Comparison of ENCODE assay signal across 18 mouse cellular contexts in the genomic region with DNA sequence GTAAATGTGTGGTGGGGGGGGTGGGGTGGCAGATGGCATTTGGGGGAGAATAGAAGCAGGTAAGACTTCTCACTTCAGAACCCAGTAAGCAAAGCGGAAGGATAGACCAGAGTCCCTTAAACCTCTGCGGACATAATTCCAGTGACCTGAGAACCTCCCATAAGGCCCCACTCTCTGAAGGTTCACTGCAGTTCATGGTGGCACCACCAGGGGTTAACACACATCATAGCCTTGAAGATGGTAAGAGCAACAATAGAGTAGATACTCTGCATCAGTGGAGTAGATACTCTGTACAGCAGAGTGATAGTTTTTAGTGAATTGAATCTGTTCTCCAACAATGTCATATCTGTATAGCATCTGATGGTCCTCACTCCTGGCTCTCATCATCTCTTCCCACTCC. TPM values are rescaled to one million over a fixed set of nuclear protein-coding genes. Genes with fewer than 3 reads are reported as not detected.
DNase-seq lines count a peak whose midpoint lies in the region; ATAC-seq and TF ChIP-seq lines count a peak whose summit lies in the region.
"Had no signal": no experiment of that assay in that cellular context is flagged by ENCODE, and none has a peak within 500 bp of the region (broad histone marks: within the 10 kb centered on the region; RNA-seq: fewer than 3 reads in every experiment).

No protein-coding gene starts in this region.

- no peak overlapping the region for H3K4me2 ChIP-seq in heart, postnatal 0 days (ENCODE audit: low read depth, low read length)
- H3K4me2 ChIP-seq in midbrain, postnatal 0 days (ENCODE audit: low read depth, low read length, poor library complexity, severe bottlenecking) = no peak overlapping the region
- H3K4me2 ChIP-seq in midbrain, embryonic 15.5 days = no peak overlapping the region
- H3K4me2 ChIP-seq: heart, embryonic 12.5 days; hindbrain, embryonic 14.5 days; limb, embryonic 13.5 days; midbrain, embryonic 11.5 days had no signal

- DNase-seq in heart, postnatal 0 days (ENCODE audit: low spot score) = no peak
- DNase-seq in heart, adult 9 months (ENCODE audit: low spot score in 2 of 2) = no peak
- DNase-seq in midbrain, postnatal 0 days (ENCODE audit: low spot score) = no peak
- peak; percentile 61 for DNase-seq in ES-CJ7 (ENCODE audit: low read depth, low spot score)
- peak; percentile 46 for DNase-seq in naive thymus-derived CD4-positive, alpha-beta T cell, adult 2 months (ENCODE audit: low read depth)
- DNase-seq in layer of hippocampus, postnatal 14 days (ENCODE audit: low spot score in 2 of 2) = no peak
- DNase-seq in ovary, postnatal 36 days (ENCODE audit: low spot score) = no peak
- DNase-seq: cerebellum, adult 9-10 months; kidney, postnatal 10 days; layer of hippocampus, postnatal 36 days; lung, postnatal 10 days had no signal

- WGBS in heart, postnatal 0 days = 92% methylated on average over 2 of the region's 2 CpGs
- 93% methylated on average over 2 of the region's 2 CpGs for WGBS in midbrain, postnatal 0 days
- WGBS in midbrain, embryonic 15.5 days = 94% methylated on average over 2 of the region's 2 CpGs

- no peak for TF ChIP-seq EP300 in heart, postnatal 0 days (IDR thresholded peaks at IDR 0.05; ENCODE audit: low read depth)

- no peak for ATAC-seq in heart, postnatal 0 days (ENCODE audit: insufficient read depth, low read depth)
- ATAC-seq in midbrain, postnatal 0 days (ENCODE audit: low FRiP score) = no peak
- ATAC-seq in midbrain, embryonic 15.5 days (replicated peaks) = no peak

- no peaks in the 10 kb centered on the region for H3K9me3 ChIP-seq in heart, postnatal 0 days (replicated peaks; ENCODE audit: control insufficient read depth, low read length)
- H3K9me3 ChIP-seq in midbrain, postnatal 0 days (ENCODE audit: low read length) = no peaks in the 10 kb centered on the region
- no peaks in the 10 kb centered on the region for H3K9me3 ChIP-seq in midbrain, embryonic 15.5 days
- H3K9me3 ChIP-seq: heart, embryonic 12.5 days; limb, embryonic 13.5 days had no signal

- peaks cover 21% of the 10 kb centered on the region for H3K4me1 ChIP-seq in heart, postnatal 0 days (ENCODE audit: control insufficient read depth, insufficient read depth)
- H3K4me1 ChIP-seq in midbrain, postnatal 0 days (ENCODE audit: insufficient read depth, low read length) = peaks cover 9% of the 10 kb centered on the region; the same call in 1 of the 2 replicates
- peaks cover 18% of the 10 kb centered on the region for H3K4me1 ChIP-seq in midbrain, embryonic 15.5 days

- peaks cover 45% of the 10 kb centered on the region for H3K36me3 ChIP-seq in heart, postnatal 0 days (replicated peaks; ENCODE audit: control insufficient read depth, insufficient read depth, low read length)
- peaks cover 22% of the 10 kb centered on the region for H3K36me3 ChIP-seq in midbrain, postnatal 0 days (ENCODE audit: insufficient read depth, low read length)
- peaks cover 13% of the 10 kb centered on the region; the same call in 1 of the 2 replicates for H3K36me3 ChIP-seq in midbrain, embryonic 15.5 days (replicated peaks)

- no peaks in the 10 kb centered on the region for H3K27me3 ChIP-seq in heart, postnatal 0 days (ENCODE audit: control insufficient read depth, insufficient read depth, low read length)
- H3K27me3 ChIP-seq in midbrain, postnatal 0 days (ENCODE audit: insufficient read depth, low read length) = no peaks in the 10 kb centered on the region
- H3K27me3 ChIP-seq in midbrain, embryonic 15.5 days (replicated peaks) = no peaks in the 10 kb centered on the region
- H3K27me3 ChIP-seq: heart, embryonic 12.5 days; limb, embryonic 13.5 days had no signal

- no peak overlapping the region for H3K4me3 ChIP-seq in heart, postnatal 0 days (ENCODE audit: low read depth, low read length)
- no peak overlapping the region for H3K4me3 ChIP-seq in midbrain, postnatal 0 days (ENCODE audit: low read depth, low read length)
- no peak overlapping the region for H3K4me3 ChIP-seq in midbrain, embryonic 15.5 days
- H3K4me3 ChIP-seq: heart, embryonic 12.5 days; limb, embryonic 13.5 days had no signal

- H3K9ac ChIP-seq in heart, postnatal 0 days (replicated peaks; ENCODE audit: low read depth, low read length) = no peak overlapping the region
- no peak overlapping the region for H3K9ac ChIP-seq in midbrain, postnatal 0 days (replicated peaks; ENCODE audit: low read length, poor library complexity, severe bottlenecking)
- no peak overlapping the region for H3K9ac ChIP-seq in midbrain, embryonic 15.5 days
- H3K9ac ChIP-seq: heart, embryonic 12.5 days; hindbrain, embryonic 14.5 days; limb, embryonic 13.5 days had no signal

- TF ChIP-seq CTCF in heart, postnatal 0 days (IDR thresholded peaks at IDR 0.05; ENCODE audit: low read depth) = peak; percentile 24
- TF ChIP-seq CTCF in midbrain, postnatal 0 days (IDR thresholded peaks at IDR 0.05) = peak; percentile 39

- no peak overlapping the region for H3K27ac ChIP-seq in heart, postnatal 0 days (ENCODE audit: low read depth)
- no peak overlapping the region for H3K27ac ChIP-seq in midbrain, postnatal 0 days (ENCODE audit: low read depth, low read length)
- no peak overlapping the region for H3K27ac ChIP-seq in midbrain, embryonic 15.5 days
- H3K27ac ChIP-seq: hindbrain, embryonic 14.5 days; limb, embryonic 13.5 days had no signal

RNA-seq across cellular contexts. Expression of a gene that starts 4.4 kb away (rescaled TPM):
- total RNA-seq in heart, postnatal 0 days (2014; rRNA removed; ENCODE audit: low replicate concordance) = 12.3 and 17.5 TPM in 2 replicates
- 165 and 187 TPM in 2 replicates for polyA plus RNA-seq in heart, postnatal 0 days (2015; fragmentation: Nextera tagmentation; extraction: Ambion mirVana)
- 6.8 and 30.2 TPM in 2 replicates for total RNA-seq in midbrain, postnatal 0 days (2014; rRNA removed)
- polyA plus RNA-seq in midbrain, postnatal 0 days (2015; fragmentation: Nextera tagmentation; extraction: Ambion mirVana) = 41.6 and 44.9 TPM in 2 replicates
- polyA plus RNA-seq in midbrain, embryonic 15.5 days (2015; fragmentation: Nextera tagmentation; extraction: Ambion mirVana) = 57.3 and 58.1 TPM in 2 replicates
- total RNA-seq in layer of hippocampus, postnatal 14 days (2021) = 10 to 100 TPM; 12.9 to 17.9 TPM

RNA-seq across cellular contexts. Expression of a gene that starts 13.3 kb away (rescaled TPM):
- total RNA-seq in heart, postnatal 0 days (2014; rRNA removed; ENCODE audit: low replicate concordance) = 1.6 and 3.7 TPM in 2 replicates
- polyA plus RNA-seq in heart, postnatal 0 days (2015; fragmentation: Nextera tagmentation; extraction: Ambion mirVana) = 1.5 and 1.8 TPM in 2 replicates
- total RNA-seq in midbrain, postnatal 0 days (2014; rRNA removed) = 1.2 and 2.0 TPM in 2 replicates
- polyA plus RNA-seq in midbrain, postnatal 0 days (2015; fragmentation: Nextera tagmentation; extraction: Ambion mirVana) = 0.58 and 0.90 TPM in 2 replicates
- 6.8 and 7.6 TPM in 2 replicates for polyA plus RNA-seq in midbrain, embryonic 15.5 days (2015; fragmentation: Nextera tagmentation; extraction: Ambion mirVana)
- total RNA-seq in layer of hippocampus, postnatal 14 days (2021) = 1 to 10 TPM in 1 of 2 experiments, under 1 TPM in 1; 0.52 to 7.6 TPM
- polyA plus RNA-seq: spleen, adult 2 months had no signal

RNA-seq across cellular contexts. Expression of a gene that starts 15.7 kb away (rescaled TPM):
- not detected in 2 replicates for total RNA-seq in heart, postnatal 0 days (2014; rRNA removed; ENCODE audit: low replicate concordance)
- polyA plus RNA-seq in heart, postnatal 0 days (2015; fragmentation: Nextera tagmentation; extraction: Ambion mirVana) = 0.05 TPM in 1 of 2 replicates, not detected in the other
- total RNA-seq in midbrain, postnatal 0 days (2014; rRNA removed) = not detected in 2 replicates
- polyA plus RNA-seq in midbrain, postnatal 0 days (2015; fragmentation: Nextera tagmentation; extraction: Ambion mirVana) = not detected in 2 replicates
- polyA plus RNA-seq in midbrain, embryonic 15.5 days (2015; fragmentation: Nextera tagmentation; extraction: Ambion mirVana) = 0.06 TPM in 1 of 2 replicates, not detected in the other
- total RNA-seq in layer of hippocampus, postnatal 14 days (2021) = not detected
- total RNA-seq: layer of hippocampus, postnatal 36 days had no signal
- polyA plus RNA-seq: heart, embryonic 12.5 days; limb, embryonic 13.5 days; midbrain, embryonic 11.5 days; neural tube, embryonic 11.5 days; spleen, adult 2 months had no signal

RNA-seq across cellular contexts. Expression of a gene that starts 53.7 kb away (rescaled TPM):
- 182 and 283 TPM in 2 replicates for total RNA-seq in heart, postnatal 0 days (2014; rRNA removed; ENCODE audit: low replicate concordance)
- 324 and 415 TPM in 2 replicates for polyA plus RNA-seq in heart, postnatal 0 days (2015; fragmentation: Nextera tagmentation; extraction: Ambion mirVana)
- total RNA-seq in midbrain, postnatal 0 days (2014; rRNA removed) = 1.7 TPM in 1 of 2 replicates, not detected in the other
- 0.40 TPM in 1 of 2 replicates, not detected in the other for polyA plus RNA-seq in midbrain, postnatal 0 days (2015; fragmentation: Nextera tagmentation; extraction: Ambion mirVana)
- 0.31 TPM in 1 of 2 replicates, not detected in the other for polyA plus RNA-seq in midbrain, embryonic 15.5 days (2015; fragmentation: Nextera tagmentation; extraction: Ambion mirVana)
- total RNA-seq in layer of hippocampus, postnatal 14 days (2021) = not detected
- total RNA-seq: layer of hippocampus, postnatal 36 days had no signal
- polyA plus RNA-seq: spleen, adult 2 months had no signal

Comparison
In these comparisons a context has a peak if more than half of its experiments do, and no peak if none do; other contexts are left out.
1. DNase-seq: peak in ES-CJ7 (single experiment) and naive thymus-derived CD4-positive, alpha-beta T cell, adult 2 months (single experiment); none in heart, postnatal 0 days (single experiment), heart, adult 9 months (0 of 2), midbrain, postnatal 0 days (single experiment), layer of hippocampus, postnatal 14 days (0 of 2) and ovary, postnatal 36 days (single experiment).